ENCODE assay signal across 21 mouse cellular contexts in genomic region chr10:4971586-4971985, GRCm38 (mm10).
A peak's percentile ranks its signal among the peaks of the same experiment; 100 is the strongest.
DNase-seq lines count a peak whose midpoint lies in the region; ATAC-seq and TF ChIP-seq lines count a peak whose summit lies in the region.
"Had no signal": no experiment of that assay in that cellular context is flagged by ENCODE, and none has a peak within 500 bp of the region (broad histone marks: within the 10 kb centered on the region; RNA-seq: fewer than 3 reads in every experiment).

No protein-coding gene starts in this region.

- H3K36me3 ChIP-seq in kidney, postnatal 0 days (ENCODE audit: insufficient read depth, low read length) = no peaks in the 10 kb centered on the region
- no peaks in the 10 kb centered on the region for H3K36me3 ChIP-seq in kidney, embryonic 15.5 days
- H3K36me3 ChIP-seq: embryonic facial prominence, embryonic 10.5 days; embryonic facial prominence, embryonic 12.5 days; forebrain, embryonic 15.5 days; G1E had no signal

- no peak overlapping the region for H3K4me2 ChIP-seq in kidney, postnatal 0 days (ENCODE audit: low read length)
- no peak overlapping the region for H3K4me2 ChIP-seq in kidney, embryonic 15.5 days
- H3K4me2 ChIP-seq: embryonic facial prominence, embryonic 12.5 days; forebrain, embryonic 13.5 days; forebrain, embryonic 15.5 days had no signal

- no peak overlapping the region for H3K27ac ChIP-seq in kidney, postnatal 0 days
- H3K27ac ChIP-seq in kidney, embryonic 15.5 days = no peak overlapping the region
- H3K27ac ChIP-seq: embryonic facial prominence, embryonic 10.5 days; embryonic facial prominence, embryonic 12.5 days; forebrain, embryonic 13.5 days; forebrain, embryonic 15.5 days had no signal

- no peaks in the 10 kb centered on the region for H3K27me3 ChIP-seq in kidney, postnatal 0 days (ENCODE audit: insufficient read depth, low read length)
- no peaks in the 10 kb centered on the region for H3K27me3 ChIP-seq in kidney, embryonic 15.5 days
- H3K27me3 ChIP-seq: CH12.LX; embryonic facial prominence, embryonic 12.5 days; forebrain, embryonic 13.5 days; forebrain, embryonic 15.5 days; Patski had no signal

- peak; percentile 32 for DNase-seq in adrenal gland, adult 2 months
- DNase-seq in adrenal gland, adult 18-20 months (ENCODE audit: low spot score in 2 of 2) = no peak
- DNase-seq in adrenal gland, postnatal 14 days = peak; percentile 13
- DNase-seq in adrenal gland, postnatal 25 days = no peak
- DNase-seq in kidney, postnatal 0 days (ENCODE audit: low spot score) = peak; percentile 5
- DNase-seq: B cell, adult 2 months; cerebellum, adult 11-12 months; cerebellum, adult 2 months; cerebellum, adult 9-10 months; cerebellum, postnatal 25 days; forebrain, postnatal 0 days had no signal

- no peak overlapping the region for H3K9ac ChIP-seq in kidney, postnatal 0 days (ENCODE audit: low read depth, low read length)
- no peak overlapping the region for H3K9ac ChIP-seq in kidney, embryonic 15.5 days
- H3K9ac ChIP-seq: embryonic facial prominence, embryonic 12.5 days; forebrain, embryonic 13.5 days; forebrain, embryonic 15.5 days; forebrain, postnatal 0 days had no signal

- H3K4me3 ChIP-seq in kidney, postnatal 0 days (replicated peaks; ENCODE audit: low read depth, low read length) = no peak overlapping the region
- H3K4me3 ChIP-seq in kidney, embryonic 15.5 days (replicated peaks) = no peak overlapping the region
- H3K4me3 ChIP-seq: embryonic facial prominence, embryonic 10.5 days; embryonic facial prominence, embryonic 12.5 days; forebrain, embryonic 13.5 days; forebrain, embryonic 15.5 days had no signal

- ATAC-seq in kidney, postnatal 0 days (replicated peaks; ENCODE audit: low FRiP score, low read depth) = no peak
- no peak for ATAC-seq in kidney, embryonic 15.5 days (replicated peaks; ENCODE audit: low FRiP score)
- ATAC-seq: activated CD4-positive, CD25-positive, alpha-beta regulatory T cell, adult 4 months; CD4-positive, CD25-positive, alpha-beta regulatory T cell, adult 4 months; forebrain, embryonic 13.5 days; forebrain, embryonic 15.5 days; forebrain, postnatal 0 days; Patski had no signal

- no peaks in the 10 kb centered on the region for H3K9me3 ChIP-seq in kidney, postnatal 0 days (replicated peaks; ENCODE audit: low read length)
- H3K9me3 ChIP-seq in kidney, embryonic 15.5 days (replicated peaks) = no peaks in the 10 kb centered on the region
- H3K9me3 ChIP-seq: embryonic facial prominence, embryonic 10.5 days; embryonic facial prominence, embryonic 12.5 days; forebrain, embryonic 13.5 days; forebrain, embryonic 15.5 days; G1E had no signal

- no peaks in the 10 kb centered on the region for H3K4me1 ChIP-seq in kidney, postnatal 0 days (replicated peaks; ENCODE audit: insufficient read depth, low read length)
- H3K4me1 ChIP-seq in kidney, embryonic 15.5 days = peaks cover 3% of the 10 kb centered on the region; the same call in 1 of the 2 replicates
- H3K4me1 ChIP-seq: embryonic facial prominence, embryonic 12.5 days; forebrain, embryonic 13.5 days; forebrain, embryonic 15.5 days had no signal

- TF ChIP-seq CTCF in kidney, postnatal 0 days (IDR thresholded peaks at IDR 0.05; ENCODE audit: low read depth) = no peak

Comparison
In these comparisons a context has a peak if more than half of its experiments do, and no peak if none do; other contexts are left out.
1. DNase-seq: peak in adrenal gland, adult 2 months (single experiment), adrenal gland, postnatal 14 days (single experiment) and kidney, postnatal 0 days (single experiment); none in adrenal gland, adult 18-20 months (0 of 2) and adrenal gland, postnatal 25 days (single experiment).